In genomic region chr16:50306727-50307126, GRCm38 (mm10) we compare ENCODE assay signal across 10 mouse cellular contexts.
DNase-seq lines count a peak whose midpoint lies in the region; ATAC-seq and TF ChIP-seq lines count a peak whose summit lies in the region.
"Had no signal": no experiment of that assay in that cellular context is flagged by ENCODE, and none has a peak within 500 bp of the region (broad histone marks: within the 10 kb centered on the region; RNA-seq: fewer than 3 reads in every experiment).

No protein-coding gene starts in this region.

- TF ChIP-seq CTCF in liver, embryonic 14.5 days (IDR thresholded peaks at IDR 0.05; ENCODE audit: low read depth), result peak; percentile 23; the same call in 1 of the 2 replicates

- H3K4me3 ChIP-seq in liver, embryonic 14.5 days (ENCODE audit: insufficient read depth in 1 of 2, low read depth in 2 of 2, low read length in 2 of 2), result no peak overlapping the region
- H3K4me3 ChIP-seq in neural tube, embryonic 13.5 days, result no peak overlapping the region
- H3K4me3 ChIP-seq: hindbrain, embryonic 10.5 days had no signal

- H3K4me1 ChIP-seq in liver, embryonic 14.5 days (replicated peaks; ENCODE audit: control insufficient read depth in 2 of 2, insufficient read depth in 2 of 2, low read length in 1 of 2), result no peaks in the 10 kb centered on the region
- no peaks in the 10 kb centered on the region for H3K4me1 ChIP-seq in neural tube, embryonic 13.5 days (replicated peaks)
- H3K4me1 ChIP-seq: hindbrain, embryonic 10.5 days had no signal

- DNase-seq in embryo, embryonic 10 days (ENCODE audit: low spot score), result peak; percentile 32
- no peak for DNase-seq in embryo, embryonic 9.5 days (ENCODE audit: extremely low spot score)
- DNase-seq in liver, embryonic 14.5 days (ENCODE audit: low read depth in 3 of 3, low spot score in 3 of 3), result no peak
- DNase-seq in liver, result no peak
- DNase-seq in embryo, embryonic 10.5 days (ENCODE audit: low spot score), result peak; percentile 40
- no peak for DNase-seq in cerebellum, postnatal 25 days
- DNase-seq in frontal cortex, postnatal 10 days (ENCODE audit: low spot score in 2 of 2), result no peak
- DNase-seq: thymus, postnatal 14 days had no signal

- H3K9me3 ChIP-seq in liver, embryonic 14.5 days (ENCODE audit: control insufficient read depth, low read length), result no peaks in the 10 kb centered on the region
- no peaks in the 10 kb centered on the region for H3K9me3 ChIP-seq in neural tube, embryonic 13.5 days
- H3K9me3 ChIP-seq: hindbrain, embryonic 10.5 days had no signal

- H3K36me3 ChIP-seq in liver, embryonic 14.5 days (replicated peaks; ENCODE audit: control insufficient read depth, insufficient read depth, low read depth), result no peaks in the 10 kb centered on the region
- no peaks in the 10 kb centered on the region for H3K36me3 ChIP-seq in neural tube, embryonic 13.5 days
- H3K36me3 ChIP-seq: hindbrain, embryonic 10.5 days had no signal

- ATAC-seq in liver, embryonic 14.5 days (ENCODE audit: insufficient read depth), result no peak
- ATAC-seq in neural tube, embryonic 13.5 days (ENCODE audit: low read depth), result peak; percentile 27; the same call in 1 of the 2 replicates

- H3K9ac ChIP-seq in liver, embryonic 14.5 days (replicated peaks), result no peak overlapping the region
- no peak overlapping the region for H3K9ac ChIP-seq in neural tube, embryonic 13.5 days

- no peak overlapping the region for H3K27ac ChIP-seq in liver, embryonic 14.5 days
- H3K27ac ChIP-seq in neural tube, embryonic 13.5 days (replicated peaks), result no peak overlapping the region
- H3K27ac ChIP-seq: hindbrain, embryonic 10.5 days had no signal

- H3K27me3 ChIP-seq in liver, embryonic 14.5 days (ENCODE audit: control insufficient read depth, insufficient read depth, low read length), result no peaks in the 10 kb centered on the region
- no peaks in the 10 kb centered on the region for H3K27me3 ChIP-seq in neural tube, embryonic 13.5 days

- H3K4me2 ChIP-seq in liver, embryonic 14.5 days (ENCODE audit: low read depth), result no peak overlapping the region
- no peak overlapping the region for H3K4me2 ChIP-seq in neural tube, embryonic 13.5 days

- no peak for TF ChIP-seq EP300 in liver, embryonic 14.5 days (IDR thresholded peaks at IDR 0.05; ENCODE audit: low read depth)

Comparison
In these comparisons a context has a peak if more than half of its experiments do, and no peak if none do; other contexts are left out.
1. DNase-seq: peak in embryo, embryonic 10 days (single experiment) and embryo, embryonic 10.5 days (single experiment); none in embryo, embryonic 9.5 days (single experiment), liver, embryonic 14.5 days (0 of 3), liver (single experiment), cerebellum, postnatal 25 days (0 of 2) and frontal cortex, postnatal 10 days (0 of 2).